Mouse (Mus musculus) spleen, adult 2 months (tissue): ENCODE data around the gene Lrrc30.

ENCODE experiments used
- CTCF ChIP-seq: fragments of 200-500 bp; IDR thresholded peaks from 2 replicates; pipeline ENCODE4 v1.5.1; 2011; ENCODE audit warnings: mild to moderate bottlenecking, inconsistent platforms; ENCODE audit not compliant: insufficient read depth, insufficient read length, insufficient replicate concordance; ENCODE audit errors: extremely low read depth
- POLR2A ChIP-seq: fragments of 200-500 bp; IDR thresholded peaks from 2 replicates; pipeline ENCODE4 v1.6.1; 2011; ENCODE audit warnings: low read depth, low read length, inconsistent platforms

DNA sequence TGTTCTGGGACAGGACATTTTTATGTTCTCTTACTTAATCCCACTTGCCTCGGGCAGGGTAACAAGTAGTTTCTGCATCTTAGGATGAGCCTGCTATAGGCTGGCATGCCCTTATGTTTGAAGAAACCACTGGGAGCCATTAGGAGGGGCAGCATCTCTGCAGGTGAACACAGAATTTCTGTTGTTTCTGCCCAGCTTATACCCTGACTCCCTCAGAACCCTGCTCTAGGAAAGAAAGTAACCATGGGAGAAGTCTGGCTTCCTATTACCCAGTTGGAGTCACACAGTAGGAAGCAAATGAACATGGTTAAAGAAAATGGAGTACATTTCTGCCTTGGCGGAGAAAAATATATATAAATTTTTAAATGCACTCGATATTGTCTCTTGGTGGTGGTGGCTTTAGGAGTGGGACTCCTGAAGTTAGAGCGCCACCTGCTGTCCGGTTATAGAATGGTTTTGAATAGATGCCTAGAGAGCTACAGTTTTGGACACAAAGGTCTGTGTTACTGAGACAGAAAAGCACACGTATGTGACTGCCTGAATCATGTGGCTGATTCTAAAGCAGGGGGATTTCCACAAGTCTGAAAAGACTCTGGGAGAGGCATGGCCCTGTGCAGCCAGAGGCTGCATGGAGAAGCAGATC is 47.5 kb downstream of the Lrrc30 start:
- peak; percentile 6; the same call in 1 of the 2 replicates for TF ChIP-seq CTCF
- no peak for TF ChIP-seq POLR2A
